Mouse (Mus musculus) embryonic fibroblast, embryonic 13.5 days (primary cell): ENCODE results near the gene Washc1.

Experiments
- CTCF ChIP-seq: IDR thresholded peaks from 2 replicates; pipeline ENCODE4 v1.5.1; 2011; ENCODE audit warnings: mild to moderate bottlenecking, control low read depth, low read length, moderate library complexity, borderline replicate concordance; ENCODE audit not compliant: insufficient read depth
- POLR2A ChIP-seq: IDR thresholded peaks from 2 replicates; pipeline ENCODE4 v1.6.1; 2011; ENCODE audit warnings: low read depth, mild to moderate bottlenecking, control low read depth, low read length, moderate library complexity

DNA sequence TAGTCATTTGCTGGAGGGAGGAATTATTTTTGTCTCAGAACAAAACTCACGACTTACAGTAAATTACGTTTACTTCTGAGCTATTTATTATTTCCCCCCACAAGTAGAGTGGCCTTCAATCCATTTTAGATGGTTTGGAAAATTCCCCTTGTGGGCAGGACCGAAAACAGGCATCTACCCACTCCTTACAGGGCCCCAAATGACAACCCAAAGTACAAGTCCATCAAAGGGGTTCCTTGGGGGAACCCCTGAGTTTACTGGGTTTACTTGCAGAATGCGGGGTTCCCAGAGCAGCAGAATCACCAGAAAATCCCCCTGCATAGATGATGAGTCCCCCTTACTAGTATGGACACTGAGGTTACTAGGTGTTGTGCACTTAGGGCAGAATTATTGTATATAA lies 821 bp downstream of the Washc1 start:
- no peak for TF ChIP-seq POLR2A
- TF ChIP-seq CTCF: no peak
